Mouse (Mus musculus): ENCODE measurements around the gene Macrod2. TPM values are rescaled to one million over a fixed set of nuclear protein-coding genes. Genes with fewer than 3 reads are reported as not detected.

The Macrod2 gene
- polyA plus RNA-seq, 1 experiment from 2014 or later, result 62.2 TPM

DNA sequence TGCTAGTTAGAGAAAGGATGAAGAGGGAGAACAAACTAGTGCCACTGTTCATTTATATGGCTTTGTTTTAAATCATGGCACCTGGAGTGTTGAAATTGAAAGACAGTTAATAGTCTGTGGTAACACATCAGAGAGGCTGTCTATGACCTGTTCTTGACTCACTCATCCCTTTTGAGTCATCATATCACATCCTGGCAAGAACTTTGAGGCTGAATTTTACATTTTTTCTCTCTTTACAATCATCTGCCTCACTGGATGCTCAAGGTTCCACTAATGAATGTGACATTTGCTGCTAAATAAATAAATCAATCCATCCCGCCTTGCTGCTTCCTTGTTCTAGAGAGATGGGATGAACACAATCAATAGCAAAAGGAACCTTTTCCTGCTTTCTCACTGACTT lies 1068.8 kb downstream of the Macrod2 start:
- DNase-seq (ENCODE audit: low spot score) (no peak), ATAC-seq (ENCODE audit: low FRiP score) (no peak)
- Histone ChIP-seq H3K36me3 (replicated peaks; ENCODE audit: control insufficient read depth, insufficient read depth) (no peaks in the 10 kb centered on the region), H3K27ac (no peak overlapping the region), H3K9ac (no peak overlapping the region), H3K4me1 (replicated peaks; ENCODE audit: control insufficient read depth, insufficient read depth, low read length) (no peaks in the 10 kb centered on the region), H3K4me2 (replicated peaks) (no peak overlapping the region), H3K4me3 (replicated peaks; ENCODE audit: low read length) (no peak overlapping the region), H3K27me3 (ENCODE audit: control insufficient read depth, insufficient read depth, low read length) (no peaks in the 10 kb centered on the region), H3K9me3 (ENCODE audit: control insufficient read depth, low read length) (no peaks in the 10 kb centered on the region)
- 91% methylated on average over 1 of the region's 1 CpGs for WGBS

DNA sequence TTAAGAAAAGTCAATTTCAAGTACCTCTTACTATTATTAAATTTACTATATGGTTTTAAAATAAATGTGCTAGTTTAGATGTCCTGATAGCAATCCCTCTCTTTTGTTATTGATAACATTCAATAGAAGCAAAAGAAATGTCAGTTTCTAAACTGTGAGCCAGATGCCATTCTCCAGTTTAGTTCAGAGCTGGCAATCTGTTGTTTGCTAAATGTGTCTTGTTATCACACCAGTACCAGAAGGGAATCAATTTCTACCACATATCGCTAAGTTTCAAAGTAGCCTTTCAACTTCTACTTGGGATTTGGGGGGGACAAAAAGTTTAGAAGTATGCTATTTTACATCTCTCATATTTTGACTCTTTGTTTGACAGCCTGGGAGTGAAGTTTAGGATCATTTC lies 1077.7 kb downstream of the Macrod2 start:
- WGBS, result 90% methylated on average over 1 of the region's 1 CpGs
- no peak for ATAC-seq (ENCODE audit: low FRiP score)
- H3K36me3 ChIP-seq (replicated peaks; ENCODE audit: control insufficient read depth, insufficient read depth), result no peaks in the 10 kb centered on the region
- no peaks in the 10 kb centered on the region for H3K27me3 ChIP-seq (ENCODE audit: control insufficient read depth, insufficient read depth, low read length)
- DNase-seq (ENCODE audit: low spot score), result no peak
- no peak overlapping the region for H3K4me3 ChIP-seq (replicated peaks; ENCODE audit: low read length)
- H3K9me3 ChIP-seq (ENCODE audit: control insufficient read depth, low read length), result no peaks in the 10 kb centered on the region
- no peak overlapping the region for H3K4me2 ChIP-seq (replicated peaks)
- no peaks in the 10 kb centered on the region for H3K4me1 ChIP-seq (replicated peaks; ENCODE audit: control insufficient read depth, insufficient read depth, low read length)
- H3K27ac ChIP-seq, result no peak overlapping the region
- H3K9ac ChIP-seq, result no peak overlapping the region

DNA sequence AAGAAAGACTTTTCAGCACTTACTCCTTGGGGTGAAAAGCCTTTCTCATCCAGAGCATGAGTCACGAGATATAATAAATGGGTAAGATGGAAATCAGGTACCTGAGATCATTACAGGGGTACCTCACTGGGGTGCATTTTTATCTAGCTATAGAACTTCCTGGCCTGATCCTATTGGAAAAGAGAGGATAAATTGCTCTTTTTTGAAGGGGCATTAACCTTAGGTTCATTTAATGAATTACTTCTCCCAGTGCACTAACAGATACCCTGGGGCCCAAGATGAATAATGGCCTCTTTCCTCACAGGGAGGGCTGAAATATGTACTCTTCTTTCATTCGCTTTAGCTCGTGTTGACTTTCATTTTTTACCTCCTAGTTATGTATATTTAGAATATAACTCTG lies 1082.5 kb downstream of the Macrod2 start:
- H3K27me3 ChIP-seq (ENCODE audit: control insufficient read depth, insufficient read depth, low read length), result no peaks in the 10 kb centered on the region
- no peaks in the 10 kb centered on the region for H3K9me3 ChIP-seq (ENCODE audit: control insufficient read depth, low read length)
- H3K4me2 ChIP-seq (replicated peaks), result no peak overlapping the region
- no peak overlapping the region for H3K4me3 ChIP-seq (replicated peaks; ENCODE audit: low read length)
- no peak overlapping the region for H3K27ac ChIP-seq
- no peaks in the 10 kb centered on the region for H3K36me3 ChIP-seq (replicated peaks; ENCODE audit: control insufficient read depth, insufficient read depth)
- WGBS, result 52% methylated on average over 3 of the region's 3 CpGs
- DNase-seq (ENCODE audit: low spot score) (no peak), ATAC-seq (ENCODE audit: low FRiP score) (no peak)
- H3K4me1 ChIP-seq (replicated peaks; ENCODE audit: control insufficient read depth, insufficient read depth, low read length), result no peaks in the 10 kb centered on the region
- H3K9ac ChIP-seq, result no peak overlapping the region

DNA sequence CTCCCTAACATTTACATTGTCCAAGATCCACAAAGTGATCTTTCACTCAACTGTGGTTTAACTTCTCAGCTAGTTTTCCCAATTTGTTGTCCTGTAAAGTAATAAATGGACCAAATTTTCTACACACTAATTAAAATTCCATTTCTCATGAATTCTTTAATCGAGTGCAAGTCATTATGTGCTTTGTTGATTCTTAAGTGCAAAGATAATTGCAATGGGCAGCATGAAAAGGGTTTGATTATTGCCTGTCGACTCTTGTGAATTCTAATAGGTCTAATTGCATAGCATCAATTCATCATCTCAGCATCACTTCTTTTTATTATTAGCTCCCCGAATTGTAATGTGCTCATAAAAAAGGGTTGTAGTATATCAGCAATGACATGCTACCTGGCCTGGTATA lies 1095.4 kb downstream of the Macrod2 start:
- 45% methylated on average over 3 of the region's 3 CpGs for WGBS

DNA sequence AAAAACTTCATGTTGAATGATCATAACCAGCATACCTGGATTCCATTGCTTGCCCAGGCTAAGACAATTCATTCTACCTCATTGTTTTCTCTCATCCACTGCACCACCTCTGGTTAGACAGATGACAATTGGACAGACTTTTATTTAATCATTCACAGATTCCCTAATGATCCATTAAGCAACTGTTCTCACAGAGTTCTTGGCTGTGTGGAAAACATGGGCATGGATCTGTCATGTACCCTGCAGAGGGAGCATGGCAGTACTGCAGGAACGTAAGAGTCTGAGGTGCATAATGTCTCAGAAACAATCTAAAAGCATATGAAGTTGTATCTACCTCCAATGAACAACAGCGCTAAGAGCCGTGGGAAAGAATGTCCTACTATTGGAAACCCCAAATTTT lies 1110.3 kb downstream of the Macrod2 start:
- no peak for ATAC-seq (ENCODE audit: low FRiP score)
- no peak overlapping the region for H3K4me3 ChIP-seq (replicated peaks; ENCODE audit: low read length)
- WGBS, result 96% methylated on average over 3 of the region's 3 CpGs

More for the DNA sequence above, 1095.4 kb downstream of the Macrod2 start:
- DNase-seq (ENCODE audit: low spot score) (no peak), ATAC-seq (ENCODE audit: low FRiP score) (no peak)
- H3K4me1 ChIP-seq (replicated peaks; ENCODE audit: control insufficient read depth, insufficient read depth, low read length), result no peaks in the 10 kb centered on the region
- H3K27ac ChIP-seq, result no peak overlapping the region
- no peaks in the 10 kb centered on the region for H3K36me3 ChIP-seq (replicated peaks; ENCODE audit: control insufficient read depth, insufficient read depth)
- H3K9me3 ChIP-seq (ENCODE audit: control insufficient read depth, low read length), result no peaks in the 10 kb centered on the region
- no peak overlapping the region for H3K4me2 ChIP-seq (replicated peaks)
- H3K27me3 ChIP-seq (ENCODE audit: control insufficient read depth, insufficient read depth, low read length), result no peaks in the 10 kb centered on the region
- no peak overlapping the region for H3K9ac ChIP-seq
- no peak overlapping the region for H3K4me3 ChIP-seq (replicated peaks; ENCODE audit: low read length)

DNA sequence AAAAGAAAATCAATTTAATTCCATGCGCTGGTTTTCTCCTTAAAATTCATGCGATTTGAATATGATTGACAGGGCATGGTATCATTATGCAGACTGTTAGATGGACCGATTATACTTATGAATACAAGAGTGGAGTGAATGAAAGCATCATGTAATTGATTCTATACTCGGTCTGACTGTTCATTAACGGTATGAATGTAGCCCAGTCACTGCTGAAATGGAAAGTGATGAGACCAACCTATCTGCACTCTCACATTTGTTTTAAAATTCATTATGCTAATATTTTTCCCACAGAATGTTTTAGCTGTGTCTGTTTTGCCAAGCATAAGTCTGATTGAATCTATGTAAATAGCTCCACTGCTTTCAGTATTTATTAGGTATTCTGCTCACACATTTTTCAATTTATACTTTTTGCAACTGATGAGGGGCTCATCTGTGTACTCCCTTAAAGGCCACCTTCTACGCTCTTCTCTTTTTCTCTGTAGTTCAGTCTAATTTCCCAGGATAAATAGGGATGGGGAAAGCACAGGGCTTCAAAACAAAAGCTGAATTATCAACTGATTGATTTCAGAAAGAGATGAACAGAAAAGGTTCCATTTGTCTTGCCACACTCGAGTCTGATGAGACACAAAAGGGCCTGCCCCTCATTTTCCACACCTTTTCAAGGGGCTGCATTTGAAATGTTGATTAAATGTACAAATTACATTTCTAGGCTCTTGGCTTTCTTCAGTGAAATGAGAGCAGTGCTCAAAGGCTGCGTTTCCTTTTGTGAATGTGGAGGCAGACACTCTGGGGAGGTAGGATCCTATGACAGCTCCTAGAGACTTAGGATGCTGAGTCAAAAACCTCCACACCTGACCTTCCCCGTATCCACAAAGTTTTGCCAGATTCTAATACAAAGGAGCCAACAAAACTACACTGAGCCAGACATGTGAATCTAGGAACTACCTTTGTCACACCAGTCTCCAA lies 1113.1 kb downstream of the Macrod2 start:
- DNase-seq (ENCODE audit: low spot score) (no peak), ATAC-seq (ENCODE audit: low FRiP score) (peak; percentile 46; the same call in 1 of the 2 replicates)
- H3K27me3 ChIP-seq (ENCODE audit: control insufficient read depth, insufficient read depth, low read length), result no peaks in the 10 kb centered on the region
- no peak overlapping the region for H3K4me3 ChIP-seq (replicated peaks; ENCODE audit: low read length)
- peaks cover 15% of the 10 kb centered on the region; the same call in 1 of the 2 replicates for H3K4me1 ChIP-seq (replicated peaks; ENCODE audit: control insufficient read depth, insufficient read depth, low read length)
- no peak overlapping the region for H3K9ac ChIP-seq
- H3K27ac ChIP-seq, result peak overlapping the region; percentile 53; the same call in 1 of the 2 replicates
- H3K4me2 ChIP-seq (replicated peaks), result no peak overlapping the region
- H3K9me3 ChIP-seq (ENCODE audit: control insufficient read depth, low read length), result no peaks in the 10 kb centered on the region
- 39% methylated on average over 9 of the region's 9 CpGs for WGBS
- H3K36me3 ChIP-seq (replicated peaks; ENCODE audit: control insufficient read depth, insufficient read depth), result no peaks in the 10 kb centered on the region

More for the DNA sequence above, 1110.3 kb downstream of the Macrod2 start:
- Histone ChIP-seq H3K4me2 (replicated peaks) (no peak overlapping the region), H3K27me3 (ENCODE audit: control insufficient read depth, insufficient read depth, low read length) (no peaks in the 10 kb centered on the region), H3K4me1 (replicated peaks; ENCODE audit: control insufficient read depth, insufficient read depth, low read length) (peaks cover 15% of the 10 kb centered on the region; the same call in 1 of the 2 replicates), H3K9ac (no peak overlapping the region), H3K27ac (no peak overlapping the region), H3K36me3 (replicated peaks; ENCODE audit: control insufficient read depth, insufficient read depth) (no peaks in the 10 kb centered on the region), H3K9me3 (ENCODE audit: control insufficient read depth, low read length) (no peaks in the 10 kb centered on the region)
- DNase-seq (ENCODE audit: low spot score), result no peak

DNA sequence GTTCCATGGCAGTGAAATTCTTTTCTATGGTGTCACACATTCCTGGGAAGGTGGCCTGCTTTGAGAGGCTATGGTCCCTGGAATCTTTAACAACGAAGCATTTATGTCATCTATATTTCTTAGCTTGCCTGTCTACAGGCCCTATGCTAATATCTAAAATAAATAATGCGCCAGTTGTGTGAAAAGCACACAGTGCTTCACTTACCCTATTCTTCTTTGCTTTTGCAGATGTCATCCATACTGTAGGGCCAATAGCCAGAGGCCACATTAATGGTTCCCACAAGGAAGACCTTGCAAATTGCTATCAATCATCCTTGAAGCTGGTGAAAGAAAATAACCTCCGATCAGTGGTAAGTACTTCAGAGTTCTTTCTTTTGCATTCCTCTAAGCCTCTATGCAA lies 1119.9 kb downstream of the Macrod2 start:
- Histone ChIP-seq H3K4me1 (replicated peaks; ENCODE audit: control insufficient read depth, insufficient read depth, low read length) (no peaks in the 10 kb centered on the region), H3K27me3 (ENCODE audit: control insufficient read depth, insufficient read depth, low read length) (no peaks in the 10 kb centered on the region), H3K9ac (no peak overlapping the region), H3K36me3 (replicated peaks; ENCODE audit: control insufficient read depth, insufficient read depth) (no peaks in the 10 kb centered on the region), H3K4me2 (replicated peaks) (no peak overlapping the region), H3K27ac (no peak overlapping the region), H3K9me3 (ENCODE audit: control insufficient read depth, low read length) (no peaks in the 10 kb centered on the region), H3K4me3 (replicated peaks; ENCODE audit: low read length) (no peak overlapping the region)
- WGBS, result 60% methylated on average over 3 of the region's 3 CpGs
- DNase-seq (ENCODE audit: low spot score), result no peak
- ATAC-seq (ENCODE audit: low FRiP score), result no peak

DNA sequence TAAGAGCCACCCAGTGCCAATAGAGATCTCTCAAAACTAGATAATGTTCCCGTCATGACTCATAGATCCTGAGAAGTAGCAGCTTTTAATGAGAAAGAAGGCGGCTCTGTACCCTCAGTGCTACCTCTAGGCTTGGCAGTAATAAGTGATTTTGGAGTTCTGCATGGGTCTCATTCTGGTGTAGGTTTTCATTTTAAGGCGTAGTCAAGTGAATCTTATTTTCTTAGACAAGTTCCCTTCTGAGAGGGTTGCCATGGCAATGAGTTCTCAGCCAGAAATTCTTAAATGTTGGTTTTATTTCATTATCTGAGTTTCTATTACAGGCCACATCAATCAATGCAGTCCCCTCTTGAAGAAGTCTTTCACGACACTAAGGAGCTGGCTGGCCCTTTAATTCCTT lies 1127.0 kb downstream of the Macrod2 start:
- Histone ChIP-seq H3K4me1 (replicated peaks; ENCODE audit: control insufficient read depth, insufficient read depth, low read length) (no peaks in the 10 kb centered on the region), H3K36me3 (replicated peaks; ENCODE audit: control insufficient read depth, insufficient read depth) (no peaks in the 10 kb centered on the region), H3K4me2 (replicated peaks) (no peak overlapping the region), H3K27ac (no peak overlapping the region), H3K27me3 (ENCODE audit: control insufficient read depth, insufficient read depth, low read length) (no peaks in the 10 kb centered on the region), H3K9ac (no peak overlapping the region), H3K4me3 (replicated peaks; ENCODE audit: low read length) (no peak overlapping the region), H3K9me3 (ENCODE audit: control insufficient read depth, low read length) (no peaks in the 10 kb centered on the region)
- DNase-seq (ENCODE audit: low spot score), result no peak
- WGBS, result 60% methylated on average over 4 of the region's 4 CpGs
- no peak for ATAC-seq (ENCODE audit: low FRiP score)

DNA sequence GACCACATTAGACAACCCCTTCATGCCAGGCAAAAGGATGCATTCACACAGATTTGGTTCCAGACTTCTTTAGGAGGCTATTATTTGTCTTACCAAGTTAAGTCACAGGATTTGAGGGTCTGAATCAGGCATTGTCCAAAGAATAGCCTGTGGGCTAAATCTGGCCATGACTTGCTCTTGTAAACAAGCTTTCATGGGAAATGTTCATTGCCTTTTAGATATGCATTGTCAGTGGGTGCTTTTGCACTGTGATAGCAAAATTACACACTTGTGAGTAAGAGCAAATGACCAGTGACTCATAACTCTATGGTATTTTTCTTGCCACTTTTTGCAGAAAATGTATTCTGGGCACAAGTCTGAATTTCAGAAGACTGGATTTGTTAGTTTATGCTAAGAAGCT lies 1150.8 kb downstream of the Macrod2 start:
- Histone ChIP-seq H3K4me1 (replicated peaks; ENCODE audit: control insufficient read depth, insufficient read depth, low read length) (no peaks in the 10 kb centered on the region), H3K4me2 (replicated peaks) (no peak overlapping the region), H3K4me3 (replicated peaks; ENCODE audit: low read length) (no peak overlapping the region), H3K27ac (no peak overlapping the region), H3K36me3 (replicated peaks; ENCODE audit: control insufficient read depth, insufficient read depth) (no peaks in the 10 kb centered on the region), H3K27me3 (ENCODE audit: control insufficient read depth, insufficient read depth, low read length) (no peaks in the 10 kb centered on the region), H3K9ac (no peak overlapping the region), H3K9me3 (ENCODE audit: control insufficient read depth, low read length) (no peaks in the 10 kb centered on the region)
- DNase-seq (ENCODE audit: low spot score), result no peak
- no peak for ATAC-seq (ENCODE audit: low FRiP score)
